Mouse (Mus musculus) kidney, adult 11 months (tissue): ENCODE results near the gene Plp2.
A peak's percentile ranks its signal among the peaks of the same experiment; 100 is the strongest.

Experiments used
- DNase-seq: peaks from one replicate; pipeline ENCODE4 v3.0.0; 2022

Plp2 gene

GRCm38 (mm10) chrX:7661086-7661485 lies 10.1 kb downstream of the Plp2 start:
- DNase-seq = no peak

GRCm38 (mm10) chrX:7658785-7659589 lies 12.2 kb downstream of the Plp2 start:
- DNase-seq = peak; percentile 54

GRCm38 (mm10) chrX:7658031-7658784 lies 13.0 kb downstream of the Plp2 start:
- peak; percentile 59 for DNase-seq

- peak; percentile 64 for DNase-seq
Measured at GRCm38 (mm10) chrX:7657221-7657639, 14.0 kb downstream of the Plp2 start, which contains the start of gene Prickle3. Gene Prickle3, plus strand, starts transcription at chrX:7657260.

GRCm38 (mm10) chrX:7648671-7649304 lies 22.4 kb downstream of the Plp2 start:
- DNase-seq = peak; percentile 95

GRCm38 (mm10) chrX:7645349-7645748 lies 25.8 kb downstream of the Plp2 start:
- peak; percentile 80 for DNase-seq

GRCm38 (mm10) chrX:7640785-7641184 lies 30.4 kb downstream of the Plp2 start:
- DNase-seq = no peak

GRCm38 (mm10) chrX:7639536-7640325 lies 31.5 kb downstream of the Plp2 start:
- no peak for DNase-seq

- DNase-seq = peak; percentile 75
Measured at GRCm38 (mm10) chrX:7638401-7639091, 32.6 kb downstream of the Plp2 start, which contains the start of gene Syp. Gene Syp, plus strand, starts transcription at chrX:7638471.

GRCm38 (mm10) chrX:7635101-7635500 lies 36.1 kb downstream of the Plp2 start:
- DNase-seq = no peak

GRCm38 (mm10) chrX:7632560-7632959 lies 38.6 kb downstream of the Plp2 start:
- no peak for DNase-seq
